Mouse (Mus musculus) CH12.LX (cell line): ENCODE results near the gene Pcx. TPM values are rescaled to one million over a fixed set of nuclear protein-coding genes. Genes with fewer than 3 reads are reported as not detected.

Experiments
- DNase-seq: peaks from one replicate; pipeline ENCODE4 v3.0.0-alpha.2; 2013; ENCODE audit errors: extremely low read depth
- H3K27ac ChIP-seq: 2 replicates; pipeline ENCODE4 v1.5.1; 2012; ENCODE audit warnings: low read depth, mild to moderate bottlenecking, control low read depth, moderate library complexity; ENCODE audit not compliant: insufficient read depth
- H3K27me3 ChIP-seq: replicated peaks from 2 replicates; pipeline ENCODE3; 2012; ENCODE audit warnings: inconsistent platforms
- H3K36me3 ChIP-seq, 2 experiments: replicated peaks in 1 of 2; 2 replicates each; pipeline versions ENCODE3 to v1.6.1; 2012; ENCODE audit warnings: inconsistent platforms in 1 of 2, low read length in 1 of 2, mild to moderate bottlenecking in 1 of 2, mixed read lengths in 1 of 2, moderate library complexity in 1 of 2; ENCODE audit not compliant: control insufficient read depth in 1 of 2, insufficient read depth in 1 of 2
- H3K4me1 ChIP-seq, 2 experiments: 2 replicates each; pipeline ENCODE4 v1.6.1; 2012; ENCODE audit warnings: inconsistent platforms in 1 of 2, moderate library complexity in 1 of 2; ENCODE audit not compliant: insufficient read depth in 2 of 2, control insufficient read depth in 1 of 2
- H3K4me2 ChIP-seq: 2 replicates; pipeline ENCODE4 v1.6.1; 2012; ENCODE audit warnings: low read depth, mild to moderate bottlenecking, control low read depth; ENCODE audit not compliant: poor library complexity, insufficient read depth, severe bottlenecking
- H3K4me3 ChIP-seq, 3 experiments: fragments of 150-350 bp in 1 of 3; sonication (generic) in 1 of 3; replicated peaks in 1 of 3; 2 replicates each; pipeline versions ENCODE3 to v1.5.1; 2011 to 2012; ENCODE audit warnings: low read depth in 2 of 3, low read length in 2 of 3, mild to moderate bottlenecking in 2 of 3, moderate library complexity in 2 of 3, control low read depth in 1 of 3, improper control_type of control experiment in 1 of 3, inconsistent platforms in 1 of 3, mixed read lengths in 1 of 3; ENCODE audit not compliant: poor library complexity in 1 of 3
- H3K79me2 ChIP-seq: replicated peaks from 2 replicates; pipeline ENCODE4 v1.6.1; 2012; ENCODE audit warnings: mild to moderate bottlenecking, moderate library complexity; ENCODE audit not compliant: control insufficient read depth, poor library complexity, insufficient read depth, severe bottlenecking; ENCODE audit errors: extremely low read depth
- H3K9ac ChIP-seq: 2 replicates; pipeline ENCODE4 v1.6.1; 2012; ENCODE audit warnings: low read depth, mild to moderate bottlenecking, control low read depth, moderate library complexity; ENCODE audit not compliant: insufficient read depth
- H3K9me3 ChIP-seq: replicated peaks from 2 replicates; pipeline ENCODE3; 2012; ENCODE audit warnings: low read length, inconsistent platforms, mixed read lengths
- BHLHE40 ChIP-seq: IDR thresholded peaks from 2 replicates; pipeline ENCODE4 v1.6.1; 2011; ENCODE audit warnings: mild to moderate bottlenecking, low read depth, low read length, improper control_type of control experiment
- CHD1 ChIP-seq: IDR thresholded peaks from 2 replicates; pipeline ENCODE4 v1.6.1; 2012; ENCODE audit warnings: low read depth, low read length, improper control_type of control experiment, inconsistent platforms
- CTCF ChIP-seq, 2 experiments: IDR thresholded peaks in 1 of 2; conservative IDR thresholded peaks in 1 of 2; 2 replicates each; pipeline ENCODE4 v1.5.1; 2011 to 2012; ENCODE audit warnings: low read depth in 2 of 2, low read length in 2 of 2, improper control_type of control experiment in 1 of 2, inconsistent platforms in 1 of 2, mild to moderate bottlenecking in 1 of 2, moderate library complexity in 1 of 2
- ELF1 ChIP-seq: IDR thresholded peaks from 2 replicates; pipeline ENCODE4 v1.6.1; 2014; ENCODE audit warnings: low read depth, mild to moderate bottlenecking, inconsistent platforms, low read length, improper control_type of control experiment
- EP300 ChIP-seq: IDR thresholded peaks from 2 replicates; pipeline ENCODE4 v1.6.1; 2011; ENCODE audit warnings: low read length, improper control_type of control experiment
- ETS1 ChIP-seq: conservative IDR thresholded peaks from 2 replicates; pipeline ENCODE4 v1.6.1; 2012; ENCODE audit warnings: low read depth, mild to moderate bottlenecking, inconsistent platforms, low read length, improper control_type of control experiment, moderate library complexity
- IRF4 ChIP-seq: IDR thresholded peaks from 2 replicates; pipeline ENCODE4 v1.6.1; 2014; ENCODE audit warnings: low read depth, mild to moderate bottlenecking, inconsistent platforms, low read length, improper control_type of control experiment
- JUN ChIP-seq: IDR thresholded peaks from 2 replicates; pipeline ENCODE4 v1.6.1; 2011; ENCODE audit warnings: low read depth, mild to moderate bottlenecking, low read length, improper control_type of control experiment, moderate library complexity; ENCODE audit not compliant: insufficient read depth
- MAX ChIP-seq: IDR thresholded peaks from 2 replicates; pipeline ENCODE4 v1.6.1; 2011; ENCODE audit warnings: low read length, improper control_type of control experiment
- MEF2A ChIP-seq: IDR thresholded peaks from 2 replicates; pipeline ENCODE4 v1.6.1; 2014; ENCODE audit warnings: low read depth, mild to moderate bottlenecking, inconsistent platforms, low read length, improper control_type of control experiment, borderline replicate concordance
- MXI1 ChIP-seq: IDR thresholded peaks from 2 replicates; pipeline ENCODE4 v1.6.1; 2011; ENCODE audit warnings: mild to moderate bottlenecking, low read depth, low read length, improper control_type of control experiment
- PAX5 ChIP-seq: IDR thresholded peaks from 2 replicates; pipeline ENCODE4 v1.6.1; 2012; ENCODE audit warnings: low read length, inconsistent platforms, mixed read lengths
- POLR2A ChIP-seq: IDR thresholded peaks from 2 replicates; pipeline ENCODE4 v1.6.1; 2011; ENCODE audit warnings: low read depth, mild to moderate bottlenecking, improper control_type of control experiment, low read length
- RAD21 ChIP-seq: IDR thresholded peaks from 2 replicates; pipeline ENCODE4 v1.6.1; 2011; ENCODE audit warnings: low read depth, mild to moderate bottlenecking, low read length, improper control_type of control experiment, moderate library complexity
- SMC3 ChIP-seq: IDR thresholded peaks from 2 replicates; pipeline ENCODE4 v1.6.1; 2011; ENCODE audit warnings: low read depth, low read length, improper control_type of control experiment
- TBP ChIP-seq: conservative IDR thresholded peaks from 2 replicates; pipeline ENCODE4 v1.6.1; 2011; ENCODE audit warnings: low read depth, low read length, improper control_type of control experiment
- USF2 ChIP-seq: conservative IDR thresholded peaks from 2 replicates; pipeline ENCODE4 v1.6.1; 2011; ENCODE audit warnings: low read depth, low read length, improper control_type of control experiment
- ZMIZ1 ChIP-seq: IDR thresholded peaks from 2 replicates; pipeline ENCODE4 v1.6.1; 2012; ENCODE audit warnings: low read depth, mild to moderate bottlenecking, inconsistent platforms, low read length, improper control_type of control experiment
- ZNF384 ChIP-seq: IDR thresholded peaks from 2 replicates; pipeline ENCODE4 v1.6.1; 2012; ENCODE audit warnings: low read depth, low read length, improper control_type of control experiment, inconsistent platforms
- dilution Hi-C: fragments of 300-500 bp; cut with MboI; formaldehyde crosslinking; loops from 2 replicates; pipeline ENCODE4 v1.14.3; 2020; ENCODE audit warnings: low sequenced_read_pairs; ENCODE audit not compliant: extremely low pct_unique_long_range_greater_than_20kb, extremely low pct_ligation_motif_present
- in situ Hi-C: fragments of 300-500 bp; cut with MboI; formaldehyde crosslinking; loops from 3 replicates; pipeline ENCODE4 v1.14.3; 2019; ENCODE audit warnings: low sequenced_read_pairs, low pct_ligation_motif_present, low pct_unique_long_range_greater_than_20kb, mixed read lengths
- polyA plus RNA-seq: library from polyadenylated mRNA; unstranded; fragments of >175 nt; gene quantifications from 2 replicates; pipeline ENCODE4 v1.2.1, GENCODE M21; 2012; ENCODE audit warnings: low read depth; ENCODE audit not compliant: insufficient read length
- total RNA-seq, 2 experiments: library from RNA; depleted of rRNA; stranded (reverse); fragments of 300-350 nt in 1 of 2; fragments of >200 nt in 1 of 2; gene quantifications; 2 replicates each; pipeline ENCODE4 v1.2.3; 2012 to 2014

The Pcx gene
- total and polyA plus RNA-seq, 3 experiments, result 7.7 to 14.2 (median 10.7) TPM

GRCm38 (mm10) chr19:4570237-4570613 is 60.0 kb downstream of the Pcx start:
- Histone ChIP-seq H3K4me1 (no peaks in the 10 kb centered on the region), H3K36me3 (no peaks in the 10 kb centered on the region), H3K27me3 (no peaks in the 10 kb centered on the region), H3K9me3 (no peaks in the 10 kb centered on the region), H3K79me2 (no peaks in the 10 kb centered on the region), H3K4me3 (no peak overlapping the region), H3K27ac (no peak overlapping the region), H3K9ac (no peak overlapping the region), H3K4me2 (no peak overlapping the region)
- TF ChIP-seq ZNF384, result no peak
- TF ChIP-seq TBP, result no peak
- no peak for TF ChIP-seq PAX5
- no peak for TF ChIP-seq ELF1
- no peak for TF ChIP-seq ETS1
- no peak for TF ChIP-seq EP300
- TF ChIP-seq BHLHE40, result no peak
- no peak for TF ChIP-seq SMC3
- TF ChIP-seq IRF4, result no peak
- TF ChIP-seq RAD21, result no peak
- TF ChIP-seq MAX, result no peak
- TF ChIP-seq ZMIZ1, result no peak
- no peak for TF ChIP-seq USF2
- no peak for TF ChIP-seq MXI1
- TF ChIP-seq MEF2A, result no peak
- no peak for TF ChIP-seq POLR2A
- dilution Hi-C loops, result no loop called here
- DNase-seq, result no peak
- in situ Hi-C loops, result no loop called here

- no peak overlapping the region for H3K9ac ChIP-seq
- no peak overlapping the region for H3K4me2 ChIP-seq
- no peaks in the 10 kb centered on the region for H3K4me1 ChIP-seq
- in situ Hi-C loops (no loop called here), dilution Hi-C loops (no loop called here)
- no peak overlapping the region for H3K4me3 ChIP-seq
- TF ChIP-seq RAD21 (no peak), MAX (no peak), JUN (no peak), CTCF (conservative IDR thresholded peaks at IDR 0.05 in 1 of 2, IDR thresholded peaks at IDR 0.05 in 1 of 2; ENCODE audit: low read depth in 2 of 2, low read length in 2 of 2) (no peak), MEF2A (no peak), ELF1 (no peak), CHD1 (no peak)
- no peaks in the 10 kb centered on the region for H3K36me3 ChIP-seq
- no peaks in the 10 kb centered on the region for H3K79me2 ChIP-seq
- no peaks in the 10 kb centered on the region for H3K27me3 ChIP-seq
- H3K27ac ChIP-seq, result no peak overlapping the region
- H3K9me3 ChIP-seq, result no peaks in the 10 kb centered on the region
- no peak for DNase-seq
These were observed 60.5 kb downstream of the Pcx start for GRCm38 (mm10) chr19:4570815-4571214.
